Mouse (Mus musculus) bone marrow, adult 2 months (tissue): ENCODE data around the gene Zfp287. TPM values are rescaled to one million over a fixed set of nuclear protein-coding genes. Genes with fewer than 3 reads are reported as not detected.

ENCODE experiments used
- H3K27ac ChIP-seq: fragments of 200-500 bp; 2 replicates; pipeline ENCODE4 v1.5.1; 2012; ENCODE audit warnings: low read depth, mild to moderate bottlenecking, control low read depth, inconsistent platforms, low read length; ENCODE audit not compliant: control insufficient read depth, poor library complexity, insufficient read depth
- H3K4me1 ChIP-seq: fragments of 200-500 bp; 2 replicates; pipeline ENCODE4 v1.6.1; 2011; ENCODE audit warnings: low read length; ENCODE audit not compliant: control insufficient read depth, insufficient read depth
- H3K4me3 ChIP-seq: fragments of 200-500 bp; replicated peaks from 2 replicates; pipeline ENCODE3; 2011; ENCODE audit warnings: mild to moderate bottlenecking, low read depth, low read length, control low read depth; ENCODE audit not compliant: control insufficient read depth
- CTCF ChIP-seq: fragments of 200-500 bp; IDR thresholded peaks from 2 replicates; pipeline ENCODE4 v1.5.1; 2011; ENCODE audit warnings: low read length, control low read depth; ENCODE audit not compliant: control insufficient read depth, insufficient read depth
- POLR2A ChIP-seq: fragments of 200-500 bp; IDR thresholded peaks from 2 replicates; pipeline ENCODE4 v1.6.1; 2011; ENCODE audit warnings: low read depth, mild to moderate bottlenecking, control low read depth, low read length, borderline replicate concordance; ENCODE audit not compliant: control insufficient read depth
- WGBS: fragments of 180-500 bp; shearing (Covaris S2); methylation state at CpG from one replicate; pipeline ENCODE4 v1.1.7; 2018; 5-methylcytosine and 5-hydroxymethylcytosine counted together
- polyA plus RNA-seq: library from polyadenylated mRNA; stranded (reverse); fragments of >200 nt; gene quantifications from 2 replicates; pipeline ENCODE4 v1.2.4, GENCODE M21; 2011; ENCODE audit warnings: low replicate concordance; ENCODE audit not compliant: missing spikeins, insufficient read depth, insufficient read length

The Zfp287 gene
- polyA plus RNA-seq, 1 experiment = 2.3 TPM

GRCm38 (mm10) chr11:62693299-62694184 is 38.2 kb downstream of the Zfp287 start:
- Histone ChIP-seq H3K27ac (no peak overlapping the region), H3K4me1 (no peaks in the 10 kb centered on the region), H3K4me3 (no peak overlapping the region)
- peak; percentile 55 for TF ChIP-seq CTCF
- TF ChIP-seq POLR2A = no peak
- WGBS = 25% methylated on average over 11 of the region's 11 CpGs

GRCm38 (mm10) chr11:62691592-62691991 is 40.1 kb downstream of the Zfp287 start:
- 85% methylated on average over 3 of the region's 3 CpGs for WGBS
- no peak for TF ChIP-seq CTCF
- TF ChIP-seq POLR2A = no peak
- H3K27ac ChIP-seq = no peak overlapping the region
- no peak overlapping the region for H3K4me3 ChIP-seq
- H3K4me1 ChIP-seq = no peaks in the 10 kb centered on the region

- no peak overlapping the region for H3K4me3 ChIP-seq
- H3K27ac ChIP-seq = no peak overlapping the region
- H3K4me1 ChIP-seq = peaks cover 1% of the 10 kb centered on the region; the same call in 1 of the 2 replicates
- TF ChIP-seq POLR2A (no peak), CTCF (no peak)
- 75% methylated on average over 4 of the region's 4 CpGs for WGBS
These were observed 51.8 kb downstream of the Zfp287 start for GRCm38 (mm10) chr11:62679954-62680353.

GRCm38 (mm10) chr11:62678778-62679354 is 52.8 kb downstream of the Zfp287 start:
- no peak for TF ChIP-seq POLR2A
- no peak for TF ChIP-seq CTCF
- H3K4me3 ChIP-seq = no peak overlapping the region
- 73% methylated on average over 7 of the region's 7 CpGs for WGBS
- H3K27ac ChIP-seq = no peak overlapping the region
- H3K4me1 ChIP-seq = peaks cover 1% of the 10 kb centered on the region; the same call in 1 of the 2 replicates

- Histone ChIP-seq H3K27ac (no peak overlapping the region), H3K4me3 (no peak overlapping the region), H3K4me1 (peaks cover 1% of the 10 kb centered on the region; the same call in 1 of the 2 replicates)
- TF ChIP-seq POLR2A (no peak), CTCF (no peak)
- WGBS = 92% methylated on average over 4 of the region's 4 CpGs
These were observed 55.5 kb downstream of the Zfp287 start for GRCm38 (mm10) chr11:62676290-62676596.

- no peak for TF ChIP-seq POLR2A
- TF ChIP-seq CTCF = peak; percentile 79
- Histone ChIP-seq H3K4me3 (peak overlapping the region; percentile 9), H3K27ac (no peak overlapping the region), H3K4me1 (peaks cover 1% of the 10 kb centered on the region; the same call in 1 of the 2 replicates)
- 15% methylated on average over 17 of the region's 17 CpGs for WGBS
These were observed 56.0 kb downstream of the Zfp287 start for GRCm38 (mm10) chr11:62675480-62676289.

GRCm38 (mm10) chr11:62670006-62670405 is 61.7 kb downstream of the Zfp287 start:
- 74% methylated on average over 6 of the region's 6 CpGs for WGBS
- H3K4me1 ChIP-seq = no peaks in the 10 kb centered on the region
- no peak for TF ChIP-seq CTCF
- TF ChIP-seq POLR2A = no peak
- no peak overlapping the region for H3K4me3 ChIP-seq
- no peak overlapping the region for H3K27ac ChIP-seq

GRCm38 (mm10) chr11:62669471-62669870 is 62.2 kb downstream of the Zfp287 start:
- TF ChIP-seq CTCF = no peak
- TF ChIP-seq POLR2A = no peak
- Histone ChIP-seq H3K4me3 (no peak overlapping the region), H3K27ac (no peak overlapping the region), H3K4me1 (peaks cover 2% of the 10 kb centered on the region; the same call in 1 of the 2 replicates)
- 61% methylated on average over 12 of the region's 12 CpGs for WGBS
